Mouse (Mus musculus): ENCODE data around the gene Cypt2.
"Not testable (repeated sequence)": the region's sequence is repeated elsewhere in the genome, so short reads cannot be mapped to it uniquely, and the experiment has no call there.

The Cypt2 gene

DNA sequence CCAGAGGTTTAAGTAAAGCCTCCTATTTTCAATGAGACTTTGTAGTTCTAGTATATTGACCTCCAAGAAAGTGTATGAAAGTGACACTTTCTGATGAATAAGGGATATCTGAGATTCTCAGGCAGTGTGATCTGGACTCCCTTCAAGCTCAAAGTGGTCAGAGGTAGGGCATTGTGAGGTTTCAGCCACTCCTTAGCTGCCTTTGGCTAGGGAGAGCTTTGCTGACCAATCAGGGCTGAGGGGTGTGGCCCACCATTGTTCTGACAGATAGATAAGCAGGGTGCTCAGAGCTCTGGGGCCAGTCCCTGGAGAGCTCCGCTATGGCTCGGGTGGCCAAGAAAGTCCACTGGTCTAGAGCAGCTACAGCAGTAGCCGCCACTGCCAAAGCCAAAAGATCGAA lies at the start of gene Cypt2:
TSS of gene Cypt2 (plus strand) at position 301 of the 400 bp plus-strand sequence.
- DNase-seq (ENCODE audit: low spot score), result not testable (repeated sequence)

- DNase-seq (ENCODE audit: low spot score), result no peak
Observed at GRCm38 (mm10) chrX:105546234-105546633, 46.7 kb downstream of the Cypt2 start.

Measured in urinary bladder, postnatal 14 days (tissue).